Mouse (Mus musculus) ovary, postnatal 10 days (tissue): ENCODE data around the gene St5.

Experiments used
- DNase-seq: peaks from one replicate; pipeline ENCODE4 v3.0.0; 2022; ENCODE audit warnings: low spot score

The St5 gene

DNA sequence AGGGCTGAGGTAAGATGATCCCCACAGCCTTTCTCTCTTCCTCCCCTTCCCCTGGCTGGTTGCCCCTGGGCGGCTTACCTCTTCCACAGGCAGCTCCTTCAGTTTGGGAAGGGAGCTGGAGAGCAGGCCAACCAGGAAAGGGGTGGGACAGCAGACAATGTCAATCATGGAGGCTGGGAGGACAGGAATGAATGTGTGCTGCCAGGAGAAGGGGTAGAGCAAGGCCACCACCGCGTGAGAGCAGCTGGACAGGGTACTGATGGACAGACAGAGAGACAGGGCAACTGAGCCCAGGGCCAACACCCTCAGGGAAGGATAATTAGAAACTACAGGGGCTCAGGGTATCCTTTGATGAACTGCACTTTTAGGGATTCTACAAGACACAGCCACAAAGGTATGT is 175.9 kb downstream of the St5 start:
- DNase-seq = no peak

DNA sequence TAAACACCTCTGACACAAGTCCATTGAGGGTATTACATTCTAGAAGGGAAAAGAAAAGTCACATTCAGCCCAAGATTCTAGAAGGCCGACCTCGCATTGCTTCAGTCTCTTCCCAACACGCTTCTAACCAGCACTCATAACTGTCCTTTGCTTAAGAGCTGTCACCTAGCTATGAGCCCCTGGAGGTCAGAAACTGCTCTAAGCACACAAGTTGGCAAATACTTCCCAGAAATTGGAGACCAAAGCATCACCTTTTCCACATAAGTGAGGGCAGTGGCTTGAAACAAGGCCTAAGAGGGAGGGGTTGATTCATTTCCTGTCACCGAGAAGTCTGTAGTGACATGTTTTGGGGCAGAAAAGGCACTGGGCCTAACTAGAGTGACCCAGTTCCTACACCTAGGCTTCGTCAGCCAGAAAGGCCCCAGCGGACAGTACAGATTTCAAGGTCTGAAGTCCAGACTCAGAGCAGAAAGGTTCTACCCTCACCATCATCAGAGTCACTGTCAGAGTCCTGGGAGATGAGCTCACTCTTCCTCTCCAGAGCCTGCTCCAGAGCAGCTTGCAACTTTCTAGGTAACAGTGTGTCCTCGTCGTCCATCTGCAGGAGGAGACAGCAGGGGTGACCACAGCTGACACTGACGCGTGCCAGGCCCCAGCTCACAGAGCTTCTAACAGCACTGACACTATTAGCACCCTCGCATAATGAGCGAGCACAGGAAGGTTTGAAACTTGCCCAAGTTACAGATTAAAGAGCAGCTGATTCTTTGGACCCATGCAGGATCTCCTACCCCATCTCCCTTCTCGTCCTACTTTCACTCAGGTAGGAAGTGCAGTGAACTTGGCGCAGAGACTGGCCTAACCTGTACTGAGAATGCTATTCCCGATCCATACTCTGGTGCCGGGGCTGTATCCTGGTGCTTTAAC is 177.4 kb downstream of the St5 start:
- no peak for DNase-seq

DNA sequence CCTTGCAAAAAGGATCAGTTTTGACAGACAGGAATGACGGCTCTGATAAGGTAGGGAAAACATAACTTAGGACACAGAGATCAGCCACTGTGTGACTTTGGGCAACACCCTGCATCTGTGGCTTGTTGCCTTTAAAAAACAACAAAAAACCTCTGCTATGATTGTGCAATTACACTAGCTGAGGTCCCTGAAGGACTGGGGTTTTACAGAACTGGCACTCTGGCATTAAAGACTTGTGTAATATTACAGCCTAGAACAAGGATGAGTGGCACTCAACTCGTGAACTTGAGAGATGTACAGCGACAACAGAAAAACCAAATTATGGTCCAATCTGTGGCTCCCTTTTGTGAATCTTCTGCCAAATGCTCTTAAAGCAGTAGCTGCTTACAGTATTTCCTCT is 178.6 kb downstream of the St5 start:
- DNase-seq = no peak

DNA sequence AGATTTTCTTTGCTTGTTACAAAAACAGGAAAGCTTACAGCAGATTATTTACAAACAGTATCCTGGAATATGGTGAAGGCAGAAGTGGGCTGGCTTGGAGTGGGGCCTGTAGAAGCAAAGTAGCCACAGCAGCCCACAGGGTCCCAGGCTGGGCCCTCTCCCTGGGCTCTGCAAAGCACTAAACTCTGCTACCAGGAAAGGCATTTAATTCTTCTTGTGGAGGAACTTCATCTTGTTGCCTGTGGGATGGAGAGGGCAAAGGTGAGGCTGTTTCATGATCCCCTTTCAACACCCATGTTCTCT is 179.0 kb downstream of the St5 start:
- DNase-seq = no peak

DNA sequence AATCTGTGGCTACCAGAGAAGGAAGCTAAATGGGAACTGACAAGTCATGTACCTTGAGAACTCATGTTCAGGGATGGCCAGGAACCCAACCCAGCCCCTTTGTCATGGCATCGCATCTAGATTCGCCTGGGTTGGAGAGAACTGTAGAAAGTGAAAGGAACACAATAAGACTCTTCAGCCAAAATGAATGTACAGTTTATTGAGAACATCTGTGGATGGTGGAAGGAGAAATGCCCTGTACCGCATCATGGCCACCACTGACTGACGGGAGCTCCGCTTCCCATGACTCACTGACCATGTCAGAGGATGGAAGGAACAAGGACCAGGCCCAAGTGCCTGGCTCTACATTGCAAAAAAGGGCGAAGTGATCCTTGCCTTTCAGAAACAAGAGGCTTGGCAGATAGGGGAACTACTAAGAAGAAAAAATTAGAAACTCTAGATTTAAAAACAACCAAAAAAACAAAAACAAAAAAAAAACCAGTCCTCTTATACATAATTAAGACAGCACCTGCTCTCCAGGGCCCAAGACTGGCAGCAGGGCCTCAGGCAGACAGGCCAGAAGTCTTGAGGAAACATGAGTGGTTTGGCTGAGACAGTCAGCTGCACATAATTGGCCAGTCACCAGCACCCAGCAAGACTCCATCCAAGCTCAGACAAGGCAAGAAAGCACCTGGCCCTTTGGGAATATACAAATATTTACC is 179.5 kb downstream of the St5 start:
- DNase-seq = no peak

DNA sequence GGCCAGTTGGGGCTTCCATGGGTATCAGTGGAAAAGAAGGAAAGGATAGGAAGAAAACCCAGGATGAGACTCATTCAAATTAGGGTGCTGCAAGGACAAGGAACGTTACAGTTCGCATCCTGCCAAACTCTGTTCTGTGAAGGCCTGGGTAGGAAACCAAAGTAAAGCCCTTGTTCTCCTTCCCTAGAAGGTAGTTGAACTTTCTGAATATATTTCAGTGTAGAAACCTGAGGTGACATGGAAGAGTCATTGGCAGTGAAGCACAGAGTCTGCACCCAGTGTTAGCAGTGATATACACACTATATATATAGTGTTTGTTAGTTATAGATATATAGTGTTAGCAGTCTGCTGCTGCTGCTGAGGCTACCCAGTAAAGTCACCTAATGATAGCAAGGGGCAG is 180.1 kb downstream of the St5 start:
- no peak for DNase-seq

DNA sequence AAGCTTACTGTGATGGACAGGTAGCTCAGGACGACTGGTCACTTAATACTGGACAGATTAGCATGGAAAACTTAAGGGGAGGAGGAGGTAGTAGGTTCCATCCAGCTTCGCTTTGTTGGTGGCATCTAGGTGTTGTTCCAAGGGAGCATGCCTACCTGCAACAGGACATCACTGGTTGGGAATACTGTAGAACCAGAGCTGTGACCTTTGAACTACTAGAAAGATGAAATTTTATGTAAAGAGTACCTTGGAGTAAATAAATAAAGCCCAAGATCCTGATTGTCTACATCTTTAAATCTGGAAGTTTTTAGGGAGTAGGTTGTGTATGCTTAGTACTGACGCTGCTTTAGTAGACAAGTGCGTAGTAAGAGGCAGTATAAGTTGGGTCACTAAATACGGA is 181.3 kb downstream of the St5 start:
- DNase-seq = no peak

DNA sequence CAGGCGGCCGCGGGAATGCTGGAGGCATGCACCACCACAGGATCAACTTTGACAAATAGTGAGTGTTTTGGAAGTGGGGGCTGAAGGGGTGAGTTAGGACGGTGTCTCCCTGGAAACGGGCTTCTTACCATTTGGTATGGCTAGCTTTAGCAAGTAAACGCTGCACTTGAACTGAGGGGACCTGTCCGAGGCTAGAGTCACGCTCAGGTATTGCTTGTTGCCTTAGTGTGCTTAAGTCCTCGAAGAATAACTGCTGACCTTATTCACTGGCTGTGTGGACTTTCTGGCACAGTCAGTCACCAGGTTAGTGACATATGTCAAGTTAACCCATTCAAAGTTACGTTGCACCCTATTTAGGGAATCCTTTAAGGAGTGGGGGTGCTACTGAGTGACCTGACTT is 183.5 kb downstream of the St5 start:
- DNase-seq = no peak

DNA sequence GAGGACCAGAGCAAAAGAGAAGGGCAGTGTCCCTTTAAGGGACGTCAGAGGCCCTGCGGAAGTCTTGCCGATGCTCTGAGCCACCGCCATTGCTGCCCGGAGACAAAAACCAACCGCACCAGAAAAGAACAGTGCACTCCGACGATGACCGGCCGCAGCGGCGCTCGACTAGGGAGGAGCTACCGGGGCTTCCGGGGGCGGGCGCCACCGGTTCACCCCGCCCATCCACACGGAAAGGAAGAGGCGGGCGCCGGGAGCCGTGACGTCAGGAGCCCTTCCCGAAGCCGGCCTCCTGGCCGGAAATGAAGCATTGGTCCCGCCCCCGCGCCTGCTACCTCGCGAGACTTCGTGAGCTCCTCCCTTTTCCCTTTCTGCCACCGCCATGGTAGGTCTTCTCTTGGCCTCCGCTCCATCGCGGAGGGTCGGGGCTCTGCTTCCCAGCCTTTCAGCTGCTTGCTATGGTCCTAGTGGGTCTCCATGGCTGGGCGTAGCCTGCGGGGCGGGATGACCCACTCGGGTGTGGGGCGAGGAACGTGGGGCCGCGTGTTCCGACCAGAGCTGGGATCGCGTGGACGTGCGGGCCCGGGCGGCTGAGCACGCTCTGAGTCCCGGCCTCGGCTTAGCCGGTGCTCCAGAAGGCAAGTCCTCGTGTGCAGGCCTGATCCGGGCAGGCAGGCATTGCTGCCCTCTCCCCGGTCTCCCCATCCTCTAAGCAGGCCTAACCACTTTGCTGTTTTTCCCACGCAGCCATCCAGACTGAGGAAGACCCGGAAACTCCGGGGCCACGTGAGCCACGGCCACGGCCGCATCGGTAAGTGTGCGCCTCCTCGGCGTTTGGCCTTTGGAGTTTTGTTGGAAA is 184.3 kb downstream of the St5 start, which contains the start of gene Rpl27a:
Rpl27a (plus strand) TSS at position 310 of the 859 bp plus-strand sequence.
- peak; percentile 95 for DNase-seq

DNA sequence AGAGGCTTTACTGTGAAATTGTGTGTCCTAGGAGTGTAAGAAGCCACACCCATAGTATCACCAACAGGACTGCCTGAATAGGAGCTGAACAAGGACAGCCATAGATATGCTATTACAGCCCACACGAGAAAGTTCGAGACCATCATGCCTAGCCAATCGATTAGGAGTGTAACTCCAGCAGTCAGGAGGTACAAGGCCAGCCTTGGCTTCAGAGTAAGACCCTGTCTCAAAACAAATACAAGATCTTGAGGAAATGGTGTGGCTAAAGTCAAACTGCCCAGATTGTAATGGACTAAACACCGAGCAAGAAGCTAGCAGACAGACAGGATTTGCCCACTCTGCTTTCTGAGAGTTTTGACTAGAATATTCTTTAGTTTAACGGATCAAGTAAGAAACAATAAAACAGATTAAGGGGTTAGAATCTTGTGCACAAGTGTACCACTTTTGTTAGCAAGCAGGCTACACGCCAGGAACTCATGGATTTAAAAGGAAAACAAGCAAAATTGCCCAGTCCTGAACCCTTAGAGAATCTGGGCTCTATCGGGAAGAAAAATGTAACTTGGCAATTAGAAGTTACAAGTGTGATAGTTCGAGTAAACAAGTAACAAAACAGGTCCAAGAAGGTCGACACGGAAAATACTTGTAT is 185.2 kb downstream of the St5 start:
- DNase-seq = no peak

DNA sequence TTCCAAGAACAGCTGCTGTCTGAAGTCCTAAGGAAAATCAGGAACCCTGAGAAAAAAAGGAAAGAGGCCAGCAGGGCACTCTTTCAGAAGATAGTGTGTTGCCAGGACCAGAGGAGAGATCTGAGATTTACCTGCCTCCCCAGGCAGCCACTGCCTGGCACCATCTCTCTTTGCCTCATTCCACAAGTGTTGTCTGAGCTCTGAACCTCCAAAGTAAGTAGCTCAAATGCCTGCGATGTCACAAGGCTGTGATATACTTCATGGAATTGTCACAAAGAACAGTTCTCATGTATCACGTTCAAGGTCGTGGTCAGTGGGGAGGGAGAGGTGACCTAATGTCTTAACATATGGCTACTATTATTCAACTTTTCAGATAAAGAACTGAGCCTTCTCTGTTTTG is 186.9 kb downstream of the St5 start:
- no peak for DNase-seq

DNA sequence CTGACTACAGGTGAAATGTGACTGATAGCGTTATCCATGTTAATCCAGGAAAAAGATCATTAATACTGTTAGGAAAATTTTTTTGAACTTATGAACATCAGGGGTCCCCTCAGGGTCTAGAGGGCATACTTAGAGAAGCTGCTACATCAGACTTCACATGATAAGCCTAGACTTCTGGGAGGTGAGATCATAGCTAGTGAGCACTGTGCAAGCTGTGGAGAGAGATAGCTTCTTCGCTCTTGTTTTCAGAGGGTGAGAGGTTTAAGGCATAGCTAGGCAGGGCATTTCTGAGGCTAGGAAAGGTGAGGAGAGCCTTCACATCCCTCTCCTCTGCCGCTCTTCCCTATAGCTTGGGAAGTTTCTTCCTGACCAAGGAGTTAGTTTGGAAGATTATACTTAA is 191.6 kb downstream of the St5 start:
- DNase-seq = no peak

DNA sequence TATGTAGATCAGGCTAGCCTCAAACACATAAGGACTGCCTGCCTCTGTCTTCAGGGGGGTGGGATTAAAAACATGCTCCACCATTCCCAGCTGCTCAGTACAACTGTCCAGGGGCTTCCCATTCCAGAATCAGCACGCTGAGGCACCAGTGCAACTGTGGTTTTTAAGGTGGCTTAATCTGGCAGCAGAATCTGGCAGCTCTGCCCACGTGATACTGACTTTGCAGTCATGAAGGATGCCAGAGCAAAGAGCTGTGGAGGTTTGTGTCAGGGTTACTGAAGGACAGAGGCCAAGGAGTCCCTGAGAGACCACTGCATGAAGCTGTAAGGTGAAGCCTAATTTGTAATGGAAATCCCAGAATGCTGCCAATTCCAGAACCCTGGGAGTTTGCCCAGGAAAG is 192.6 kb downstream of the St5 start:
- DNase-seq = no peak

DNA sequence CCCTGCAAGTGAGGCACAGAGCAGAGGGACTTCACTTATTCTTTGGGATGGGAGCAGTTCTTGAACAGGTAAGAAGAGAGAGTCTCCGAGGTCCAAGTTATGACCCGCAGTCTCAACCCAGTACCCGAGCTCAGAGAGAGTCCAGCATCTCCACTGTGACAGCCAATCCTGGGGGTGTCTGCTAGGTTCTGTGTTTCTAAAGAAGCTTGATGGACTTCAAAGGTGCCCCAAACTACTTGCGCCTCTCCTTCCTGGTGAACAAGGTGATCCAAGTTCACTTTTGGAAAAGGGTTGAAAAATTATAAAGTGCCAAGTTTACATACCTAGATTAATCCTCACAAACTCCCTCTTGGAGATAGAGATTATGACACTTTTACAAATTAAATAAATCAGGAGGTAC is 195.4 kb downstream of the St5 start, which contains the start of gene Trim66:
Trim66 (minus strand) TSS at position 101 of the 400 bp plus-strand sequence.
- no peak for DNase-seq

DNA sequence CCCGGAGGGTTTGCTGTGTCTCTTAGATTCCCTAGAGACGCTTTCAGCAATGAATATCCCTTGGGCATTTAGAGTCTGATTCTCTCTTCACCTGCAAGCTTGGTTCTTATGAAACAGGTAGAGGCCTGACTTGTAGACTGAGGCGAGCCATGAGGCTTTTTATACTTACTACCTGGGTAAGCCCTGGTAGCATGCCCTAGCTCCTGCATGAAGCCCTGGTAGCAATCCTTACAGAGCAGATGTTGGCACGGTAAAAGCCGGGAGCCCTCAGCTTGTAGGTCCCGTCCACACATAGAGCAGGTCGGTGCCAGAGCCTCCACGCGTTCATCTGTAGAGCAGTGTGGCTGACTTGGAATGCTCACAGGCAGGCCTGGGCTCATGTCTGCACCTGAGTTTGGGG is 195.8 kb downstream of the St5 start:
- no peak for DNase-seq

DNA sequence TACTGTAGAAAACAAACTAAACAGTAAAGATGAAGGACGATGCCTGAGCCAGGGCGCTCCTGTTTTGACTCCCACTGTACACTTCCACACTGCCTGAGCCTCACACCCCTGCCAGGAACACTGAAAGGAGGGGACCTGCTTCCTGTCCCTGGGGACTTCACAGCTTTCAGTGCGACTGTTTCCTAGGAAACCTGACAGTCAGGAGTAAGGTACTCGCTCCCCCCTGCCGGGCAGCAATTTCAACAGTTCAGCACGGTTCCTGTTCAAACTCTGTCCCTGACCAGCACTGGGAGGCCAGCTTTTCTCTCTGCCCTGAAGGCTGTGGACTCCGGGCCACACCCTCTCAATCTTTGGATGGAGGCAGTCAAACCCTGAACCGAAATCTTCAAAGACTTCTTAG is 196.3 kb downstream of the St5 start:
- DNase-seq = no peak

DNA sequence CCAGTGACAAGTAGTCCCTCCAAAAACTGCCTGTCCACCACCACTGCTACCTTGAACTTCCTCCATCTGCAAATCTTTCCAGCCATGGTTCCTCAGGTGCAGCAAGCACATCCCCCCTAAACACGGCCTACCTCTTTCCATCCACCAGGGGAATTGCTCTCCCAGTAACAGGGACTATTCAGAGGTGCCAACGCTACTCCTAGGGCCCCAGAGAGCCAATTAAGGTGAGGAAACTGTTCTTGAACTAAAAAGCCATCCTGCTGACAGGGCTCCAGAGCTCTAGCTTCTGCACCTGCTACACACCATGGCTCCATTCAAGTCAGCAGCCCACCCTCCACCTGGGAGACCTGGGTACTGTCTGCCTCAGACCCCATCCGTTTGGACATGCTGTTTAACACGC is 205.9 kb downstream of the St5 start:
- no peak for DNase-seq

DNA sequence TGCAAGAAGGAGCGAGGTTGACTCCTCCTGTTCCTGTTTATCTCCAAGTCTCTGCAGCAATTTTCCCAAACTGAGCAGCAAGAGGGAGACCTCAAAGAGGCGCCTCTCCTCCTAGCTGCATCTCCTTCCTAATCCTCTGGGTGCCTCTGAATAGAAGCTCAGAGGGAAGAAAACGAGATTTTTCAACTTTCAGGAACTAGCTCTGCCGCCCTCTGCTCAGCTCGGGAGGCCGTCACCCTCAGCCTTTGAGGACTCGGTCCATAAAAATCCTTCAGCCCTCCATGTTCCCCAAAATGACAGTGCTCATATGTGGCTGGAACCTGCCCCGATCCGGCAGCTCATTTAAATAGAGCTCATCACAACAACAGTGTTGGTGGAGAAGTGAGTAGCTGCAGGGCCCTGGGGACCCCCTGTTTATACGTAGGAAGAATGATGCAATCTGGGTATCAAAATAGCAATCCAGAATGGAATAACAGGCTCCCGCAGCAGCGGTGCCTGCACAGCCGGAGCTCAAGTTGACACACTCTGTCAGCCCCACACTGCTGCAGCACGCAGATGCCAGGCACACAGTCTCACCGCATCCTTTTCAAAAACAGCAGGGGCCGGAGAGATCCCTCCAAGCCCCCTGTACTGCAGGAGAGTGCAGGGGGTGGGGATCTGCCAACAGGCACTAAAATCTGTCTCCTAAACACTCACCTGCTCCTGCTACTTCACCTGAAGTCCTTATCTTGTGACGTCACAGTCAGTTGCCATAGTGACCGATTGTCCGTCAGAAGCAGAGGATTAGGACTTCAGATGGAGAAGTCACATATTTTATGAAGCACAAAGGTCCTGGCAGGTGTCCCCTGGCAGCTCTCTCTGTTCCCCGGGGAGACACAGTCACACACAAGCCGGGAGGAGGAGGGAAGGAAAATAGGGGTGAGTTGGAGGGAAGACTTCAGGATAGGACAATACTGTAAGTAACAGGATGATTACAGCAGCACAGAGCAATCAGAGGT is 209.8 kb downstream of the St5 start:
- DNase-seq = no peak

DNA sequence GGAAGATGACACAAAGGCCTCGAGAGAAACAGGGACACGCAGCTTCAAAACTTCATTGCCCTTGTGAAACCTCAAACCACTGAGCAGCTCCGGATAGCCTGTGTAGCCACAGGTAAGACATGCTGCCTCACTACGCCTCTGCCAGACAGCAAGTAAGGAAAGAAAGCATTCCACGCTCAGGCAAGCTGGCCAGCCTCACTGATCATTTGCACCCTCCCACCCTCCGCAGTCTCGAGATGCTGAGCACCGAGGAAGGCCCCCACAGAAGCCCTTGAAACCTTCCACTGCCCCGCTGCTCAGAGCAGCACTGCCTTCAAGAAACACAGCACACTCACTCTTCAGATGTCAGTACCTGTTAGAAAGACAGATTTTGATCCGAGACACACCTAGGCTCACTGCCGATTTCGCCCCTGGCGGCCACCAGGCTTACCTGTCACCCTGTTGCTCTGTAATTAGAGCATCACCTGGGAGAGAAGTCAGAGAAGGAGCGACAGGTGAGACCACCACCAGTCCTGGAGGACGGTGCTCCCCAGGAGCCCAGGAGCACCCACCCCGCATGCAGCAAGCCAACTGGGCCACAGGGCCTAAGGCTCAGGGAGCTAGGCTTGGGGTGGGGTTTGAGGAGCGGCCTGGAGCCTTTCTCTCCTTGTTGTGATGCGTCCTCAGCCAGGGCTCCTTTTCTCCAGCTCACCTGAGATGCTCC is 210.6 kb downstream of the St5 start:
- no peak for DNase-seq

DNA sequence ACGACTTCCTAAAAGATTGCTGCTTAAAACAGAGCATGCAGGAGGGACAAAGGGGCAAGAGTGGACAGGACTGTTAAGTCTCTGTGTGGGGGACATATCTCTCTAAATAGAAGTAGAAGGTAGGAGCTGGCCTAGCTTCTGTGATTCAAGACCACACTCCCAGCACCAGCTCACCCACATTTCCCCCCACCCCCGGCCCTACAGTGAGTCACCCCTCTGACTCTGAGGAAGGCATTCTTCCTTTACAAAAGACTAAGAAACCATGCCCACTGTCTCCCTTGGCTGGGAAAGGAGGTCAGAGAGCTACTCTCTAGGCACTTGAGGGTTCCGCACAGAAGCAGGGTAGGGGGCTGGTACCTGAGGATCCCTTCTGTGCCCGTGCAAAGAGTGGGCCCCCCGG is 219.2 kb downstream of the St5 start:
- no peak for DNase-seq
